Mouse (Mus musculus) gastrocnemius, adult 8-10 months (tissue): ENCODE results near the gene Gm42906. TPM values are rescaled to one million over a fixed set of nuclear protein-coding genes. Genes with fewer than 3 reads are reported as not detected.

Source experiments
- DNase-seq, 2 experiments: peaks; one replicate each; pipeline ENCODE4 v3.0.0; 2022; ENCODE audit warnings: low spot score in 2 of 2
- total RNA-seq, 4 experiments: library from RNA; stranded (reverse); gene quantifications; 2 replicates each; pipeline ENCODE4 v1.2.4; 2022

The Gm42906 gene
- total RNA-seq, 4 experiments from 2014 or later = 1.4 to 1.7 TPM; not detected in 2

DNA sequence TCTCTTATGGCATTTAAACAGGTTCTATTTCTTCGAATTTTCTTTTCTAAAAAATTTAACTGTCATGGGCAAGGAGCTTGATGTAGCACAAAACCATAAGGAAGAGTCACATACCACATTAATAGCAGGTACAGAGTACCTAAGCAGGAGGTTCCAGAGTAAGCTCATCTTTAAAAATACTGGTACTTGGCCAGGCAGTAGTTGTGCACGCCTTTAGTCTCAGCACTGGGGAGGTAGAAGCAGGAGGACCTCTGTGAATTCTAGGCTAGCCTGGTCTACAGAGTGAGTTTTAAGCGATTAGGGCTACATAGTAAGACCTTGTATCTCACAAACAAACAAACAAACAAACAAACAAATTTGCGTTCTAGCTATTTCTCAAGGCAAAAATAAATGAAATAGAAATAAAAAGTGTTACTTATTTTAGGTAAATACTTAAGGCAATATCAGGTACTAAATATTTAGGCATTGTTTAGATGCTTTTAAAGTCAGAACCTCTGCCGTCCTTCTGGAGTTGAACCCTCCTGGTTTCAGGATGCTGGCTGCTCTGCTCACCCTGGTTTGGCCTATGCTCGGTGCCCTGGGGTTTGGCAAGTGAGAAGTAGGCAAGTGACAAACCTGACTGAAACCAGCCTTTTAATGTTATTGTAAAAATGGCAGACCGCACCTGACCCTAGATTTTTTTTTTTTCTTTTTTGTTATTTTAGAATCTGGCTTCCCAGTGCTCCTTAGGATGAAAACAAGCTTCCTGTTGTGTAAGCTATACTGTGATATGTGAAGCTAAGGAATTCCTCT is 316.7 kb downstream of the Gm42906 start:
- no peak for DNase-seq

DNA sequence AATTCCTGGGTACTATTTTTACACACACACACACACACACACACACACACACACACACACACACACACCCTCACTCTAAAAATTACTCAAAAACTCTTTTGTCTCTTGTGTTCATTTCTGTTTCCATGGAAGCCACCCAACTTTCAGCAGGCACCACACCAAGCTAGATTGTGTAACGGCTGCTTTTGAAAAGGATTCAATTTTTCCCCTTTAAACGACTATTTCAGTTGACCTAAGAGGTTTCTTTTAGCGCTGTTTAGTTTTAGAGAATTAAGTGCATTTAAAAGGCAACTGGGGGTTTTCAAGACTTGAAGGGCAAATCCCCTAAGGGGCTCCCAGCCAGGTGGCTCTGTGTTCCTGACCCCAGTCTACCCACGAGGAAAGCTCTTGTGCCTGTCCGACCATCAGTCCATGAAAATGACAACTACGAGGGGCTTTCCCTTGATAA is 317.5 kb downstream of the Gm42906 start:
- peak; percentile 27 to 62 for DNase-seq

DNA sequence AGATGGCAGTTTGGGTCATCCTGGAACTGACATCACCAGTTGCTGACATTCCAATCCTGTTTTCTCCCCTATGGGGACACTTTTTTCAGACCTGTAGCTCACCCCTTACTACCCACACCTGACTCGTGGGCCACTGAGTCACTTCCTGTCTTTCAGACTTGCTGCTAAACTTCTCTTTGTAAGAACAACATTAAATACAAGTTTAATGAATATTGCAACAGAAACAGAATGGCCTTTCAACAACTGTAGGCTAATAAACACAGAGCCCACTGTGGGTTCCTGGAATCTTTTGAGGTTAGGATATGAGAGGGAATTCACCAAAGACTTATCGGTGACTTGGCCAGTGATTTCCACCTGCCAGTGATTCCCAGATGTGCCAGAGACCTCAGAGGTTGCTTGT is 318.1 kb downstream of the Gm42906 start:
- DNase-seq = no peak

DNA sequence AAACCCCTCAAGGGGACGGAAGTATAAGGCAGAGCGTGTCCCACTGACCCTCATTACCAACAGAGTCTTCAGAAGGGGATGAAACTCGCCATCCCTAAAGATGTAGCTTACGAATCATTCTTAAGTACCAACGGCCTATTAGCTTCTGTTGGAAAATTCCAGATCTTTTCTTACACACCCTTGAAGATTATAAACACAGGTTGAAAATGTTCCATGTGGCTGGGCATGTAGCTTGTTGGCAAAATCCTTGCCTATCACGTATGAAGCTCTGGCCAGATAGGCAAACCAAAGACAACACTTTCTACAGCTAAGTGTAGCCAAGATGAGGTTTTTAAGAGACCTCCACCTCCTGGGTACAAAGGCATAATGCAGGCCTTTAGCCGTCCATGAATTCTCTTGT is 319.0 kb downstream of the Gm42906 start:
- no peak for DNase-seq

DNA sequence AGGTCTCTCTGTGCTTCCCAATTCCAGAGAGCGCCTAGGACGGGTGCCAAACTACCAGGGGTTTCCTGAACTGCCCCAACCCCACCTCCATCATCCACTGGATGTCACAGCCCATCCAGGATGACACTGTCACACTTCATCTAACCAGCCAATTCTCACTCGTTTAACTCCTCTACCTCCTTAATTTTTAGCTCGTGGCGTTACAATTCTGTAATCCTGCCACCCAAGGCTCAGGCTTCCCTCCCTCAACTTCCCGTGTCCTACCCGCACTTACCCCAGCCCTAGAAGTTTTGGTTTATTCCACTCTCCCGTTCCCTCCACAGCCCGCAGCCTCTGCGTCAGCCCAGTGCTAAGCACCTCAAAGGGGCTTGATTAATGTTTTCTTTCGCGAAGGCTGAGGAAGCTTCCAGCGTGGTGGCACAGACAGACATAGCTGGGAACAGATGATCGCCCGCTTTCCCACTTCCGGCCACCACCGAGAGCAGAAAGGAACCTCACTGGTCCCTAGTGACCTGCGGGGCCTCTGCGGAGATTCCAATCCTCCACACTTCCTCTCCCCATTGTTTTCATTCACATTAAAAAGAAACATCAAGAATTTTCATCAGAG is 319.6 kb downstream of the Gm42906 start:
- no peak for DNase-seq

DNA sequence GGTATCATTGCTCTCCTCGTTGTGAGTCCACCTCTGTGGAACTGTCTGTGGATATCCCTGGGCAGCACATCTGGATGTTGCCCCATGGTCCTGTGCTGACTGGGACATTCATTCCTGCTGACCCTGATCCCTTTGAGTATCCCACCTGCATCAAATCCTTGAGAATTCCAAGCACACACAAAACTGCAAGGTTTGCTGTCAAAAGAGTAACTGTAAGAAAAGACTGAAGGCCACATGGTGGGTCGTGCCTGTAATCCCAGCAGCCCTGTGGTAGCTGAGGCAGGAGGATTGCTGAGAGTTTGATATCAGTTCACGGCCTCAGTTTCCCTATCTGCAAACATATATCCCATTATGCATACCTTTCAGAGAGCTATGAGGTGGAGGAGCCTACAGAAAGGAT is 321.1 kb downstream of the Gm42906 start:
- no peak for DNase-seq

DNA sequence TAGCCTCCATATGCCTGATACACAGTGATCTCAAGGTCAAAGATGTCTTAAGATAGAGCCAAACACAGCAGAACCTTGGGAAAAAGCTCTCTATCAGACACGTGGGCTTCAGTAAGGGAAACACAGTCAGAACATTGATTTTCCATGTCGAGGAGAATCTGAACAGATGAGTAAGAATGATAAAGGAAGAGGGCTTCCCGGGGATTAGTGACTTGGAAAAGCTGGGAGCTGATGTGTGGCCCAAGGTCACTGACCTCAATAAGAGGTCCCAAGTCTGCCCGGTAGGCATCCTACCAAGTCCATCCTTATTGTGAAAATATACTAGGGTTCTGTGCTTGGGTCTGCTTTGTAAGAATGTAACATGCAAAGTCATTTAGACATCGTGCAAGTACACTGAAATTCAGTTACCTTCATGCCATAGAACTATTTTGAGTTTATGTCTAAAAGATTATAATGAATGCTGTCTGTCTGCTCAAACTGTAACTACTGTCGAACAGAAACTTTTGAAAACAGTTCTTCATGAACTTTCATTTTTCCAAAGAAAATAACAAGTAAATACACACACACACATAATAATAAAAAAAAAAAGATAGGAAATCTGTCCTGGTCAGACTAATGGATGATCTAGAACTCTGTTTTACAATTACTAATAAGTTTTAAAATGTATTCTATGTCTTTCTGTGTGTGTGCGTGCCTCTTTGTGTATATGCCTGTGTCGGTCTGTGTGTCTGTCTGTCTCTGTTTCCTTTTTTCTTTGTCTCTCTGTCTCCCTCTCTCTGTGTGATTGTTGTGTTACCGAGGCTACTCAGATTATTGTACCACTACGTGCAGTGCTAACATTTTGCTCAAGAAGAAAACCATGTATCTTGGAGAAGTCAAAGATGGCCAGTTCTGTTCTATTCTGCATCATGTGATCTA is 322.6 kb downstream of the Gm42906 start:
- no peak for DNase-seq

DNA sequence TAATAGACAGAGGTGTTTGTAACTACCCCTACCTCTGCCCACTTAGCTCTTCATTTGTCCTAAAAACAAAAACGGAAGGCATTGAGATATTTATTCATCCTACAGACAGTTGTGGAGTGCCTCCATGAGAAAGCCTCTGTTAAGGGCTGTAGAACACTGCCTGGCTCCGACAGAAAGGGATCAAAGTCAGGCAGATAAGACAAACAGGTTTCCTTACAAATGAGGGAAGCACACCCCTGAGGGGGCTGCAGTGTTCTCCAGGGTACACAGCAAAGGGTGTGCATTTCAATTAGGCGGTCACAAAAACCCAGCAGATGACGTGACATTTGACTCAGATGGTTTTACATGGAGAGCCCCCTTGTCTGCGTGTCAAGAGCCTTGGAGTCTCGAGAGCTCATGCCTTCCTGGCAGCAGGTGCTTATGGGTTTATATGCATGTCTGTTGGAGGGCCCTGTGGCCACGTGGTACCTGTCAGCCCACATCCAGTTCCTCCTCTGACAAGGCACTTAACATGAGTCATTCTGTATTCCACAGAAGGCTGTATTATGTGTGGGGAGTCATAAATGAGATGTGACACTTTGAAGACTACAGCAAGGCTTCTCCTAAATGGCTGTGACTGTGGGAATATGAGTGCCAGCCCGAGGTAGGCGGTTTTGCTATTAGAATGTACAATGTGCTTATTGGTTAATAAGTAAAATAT is 323.5 kb downstream of the Gm42906 start:
- no peak for DNase-seq

DNA sequence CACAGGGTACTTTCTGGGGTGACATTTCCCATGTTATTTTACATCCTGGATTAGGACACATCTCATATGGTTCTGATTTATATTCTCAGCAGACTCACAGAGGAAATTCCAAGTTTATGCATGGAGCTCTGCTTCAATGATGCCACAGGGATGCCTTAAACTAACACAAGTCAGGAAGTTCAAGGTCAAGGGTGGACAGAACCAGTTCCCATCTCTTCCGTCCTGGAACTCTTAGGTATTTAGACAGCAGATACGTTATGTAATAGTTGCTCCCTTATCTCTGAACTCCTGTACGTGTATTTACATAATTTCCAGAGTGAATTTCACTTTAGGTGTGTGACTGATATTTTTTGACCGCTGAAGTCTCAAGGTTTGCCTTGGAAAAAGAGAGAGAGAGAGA is 324.7 kb downstream of the Gm42906 start:
- no peak for DNase-seq

DNA sequence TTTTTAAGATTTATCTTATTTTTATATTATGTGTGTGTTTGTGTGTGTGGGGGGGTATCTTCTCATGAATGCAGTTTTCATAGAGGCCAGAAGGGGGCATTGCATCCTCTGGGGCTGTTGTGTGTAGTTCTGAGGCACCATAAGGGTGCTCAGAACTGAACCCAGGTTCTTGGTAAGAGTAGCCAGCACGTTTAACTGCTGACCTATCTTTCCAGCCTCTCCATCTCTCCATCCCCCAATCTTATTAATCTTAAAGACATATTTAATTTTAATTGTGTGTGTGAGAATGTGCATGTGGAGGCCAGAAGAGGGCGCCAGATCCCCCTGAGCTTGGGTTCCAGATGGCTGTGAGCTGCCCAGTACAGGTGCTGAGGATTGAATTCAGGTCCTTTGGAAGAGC is 325.7 kb downstream of the Gm42906 start:
- DNase-seq = no peak

DNA sequence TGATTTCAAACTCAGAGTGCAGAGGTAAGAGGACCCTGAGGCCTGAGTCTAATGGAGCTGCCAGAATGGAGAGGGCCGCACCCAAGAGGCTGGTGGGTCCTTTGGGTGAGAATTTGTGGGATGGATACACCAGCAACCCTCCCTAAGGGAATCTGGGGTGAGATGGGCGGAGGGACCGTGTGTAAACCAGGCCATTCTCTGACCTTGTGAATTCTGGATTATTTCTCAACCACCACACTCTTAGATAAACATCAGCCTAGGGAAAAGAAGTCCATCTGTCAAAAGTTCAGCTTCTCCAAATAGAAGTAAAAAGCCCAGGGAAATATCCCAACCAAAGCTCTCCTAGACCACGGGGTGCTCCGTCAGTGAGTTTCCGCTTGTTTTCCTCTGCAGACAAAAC is 332.0 kb downstream of the Gm42906 start:
- DNase-seq = no peak

DNA sequence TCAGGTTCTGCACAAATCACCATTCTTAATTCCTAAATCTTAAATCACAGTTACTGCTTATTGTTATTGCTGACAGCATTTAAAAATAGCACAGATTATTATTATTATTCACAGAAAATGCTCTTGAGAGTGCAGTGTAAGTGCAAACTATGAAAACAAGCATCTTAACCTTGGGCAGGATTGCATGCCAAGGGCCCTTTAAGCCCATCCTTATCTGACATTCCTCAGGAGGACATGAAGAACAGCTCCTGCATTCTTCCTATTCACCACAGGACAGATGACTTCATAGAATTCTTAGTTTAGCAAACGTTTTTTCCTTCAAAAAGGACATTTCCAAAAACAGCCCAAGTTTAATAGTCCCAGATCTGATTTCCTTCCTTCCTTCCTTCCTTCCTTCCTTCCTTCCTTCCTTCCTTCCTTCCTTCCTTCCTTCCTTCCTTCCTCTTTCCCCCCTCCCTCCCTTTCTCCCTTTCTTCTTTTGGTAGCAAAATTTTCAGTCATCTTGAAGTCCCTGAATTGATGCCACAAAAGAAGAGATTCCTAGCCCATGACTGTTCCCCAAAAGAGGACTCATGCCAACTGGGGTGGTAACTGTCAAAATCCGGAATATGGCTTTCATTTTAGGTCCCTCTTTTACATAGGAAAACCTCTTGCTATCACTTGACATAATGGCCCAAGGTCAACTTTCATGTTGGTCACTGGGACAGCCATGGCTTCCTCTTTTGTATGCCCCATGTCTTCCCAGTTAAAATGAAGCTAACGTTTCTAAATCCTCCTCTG is 334.9 kb downstream of the Gm42906 start:
- DNase-seq = no peak

DNA sequence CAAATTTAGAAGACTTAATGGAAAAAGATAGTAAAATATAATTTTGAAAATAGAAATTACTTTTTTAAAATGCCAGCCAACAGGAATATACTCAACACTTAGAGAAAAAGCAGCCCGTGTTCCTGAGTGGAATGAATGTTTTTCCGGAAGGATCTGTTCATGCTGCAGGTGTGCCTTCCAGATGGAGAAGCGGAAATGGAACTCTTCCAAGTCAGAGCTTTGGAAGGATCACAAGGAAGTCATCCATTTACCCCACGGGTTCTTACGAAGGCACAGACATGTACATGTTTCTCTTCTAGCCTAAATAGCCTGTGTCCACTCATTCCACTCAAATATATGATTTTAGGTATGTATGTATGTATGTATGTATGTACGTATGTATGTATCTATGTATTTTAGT is 337.0 kb downstream of the Gm42906 start:
- no peak for DNase-seq

DNA sequence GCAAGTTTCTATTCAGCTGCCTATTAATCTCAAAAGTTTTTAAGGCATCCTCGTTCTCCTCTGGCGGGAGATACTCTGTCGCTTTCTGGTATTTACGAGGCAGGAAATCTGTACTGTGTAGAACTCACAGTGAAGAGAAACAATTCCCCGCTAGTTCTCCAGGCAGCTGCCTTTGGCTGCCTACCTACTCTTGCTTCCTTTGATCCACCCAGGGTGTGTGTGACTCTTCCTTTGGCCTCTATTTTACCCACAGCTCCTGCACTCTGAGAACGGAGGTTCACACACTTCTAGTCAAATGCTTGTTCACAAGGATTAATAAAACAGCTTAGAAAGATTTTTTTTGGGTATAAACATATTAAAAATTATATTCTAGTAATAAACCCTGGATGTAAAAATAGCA is 338.8 kb downstream of the Gm42906 start:
- no peak for DNase-seq

DNA sequence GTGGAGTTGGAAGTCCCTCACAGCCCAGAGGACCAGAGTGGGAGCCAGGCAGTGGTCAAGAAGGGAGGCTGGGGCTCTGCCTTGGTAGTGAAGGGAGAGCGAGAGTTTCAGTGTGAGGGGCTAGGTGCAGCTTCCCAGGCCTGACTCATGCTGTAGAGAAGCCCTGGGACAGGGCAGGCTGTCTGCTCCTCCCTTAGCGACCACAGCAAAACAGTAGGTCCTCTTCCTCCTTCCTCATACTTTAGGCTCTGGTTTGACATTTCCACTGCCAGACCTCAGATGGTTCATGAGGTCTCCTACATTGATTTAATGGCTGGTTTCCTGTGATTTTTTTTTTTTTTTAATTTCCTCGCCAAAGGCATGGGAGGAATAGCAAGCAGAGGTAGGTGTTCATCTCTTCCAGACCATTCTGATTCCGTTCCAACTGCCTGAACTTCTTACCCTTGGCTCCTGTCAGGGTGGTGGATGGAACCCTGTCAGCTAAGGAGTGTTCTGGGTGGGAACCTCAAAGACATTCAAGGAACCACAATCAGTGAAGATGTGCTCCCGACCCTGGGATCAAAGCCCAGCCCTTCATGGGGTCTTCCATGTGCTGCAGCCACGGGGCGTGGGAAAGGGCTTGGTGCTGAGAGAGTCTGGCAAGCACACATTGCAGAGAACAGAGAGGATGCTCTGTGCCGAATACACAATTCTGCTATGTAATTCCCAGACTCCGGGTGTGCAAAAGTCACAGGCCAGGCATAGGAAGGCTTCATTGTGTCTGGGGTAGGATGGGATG is 341.3 kb downstream of the Gm42906 start:
- no peak for DNase-seq

DNA sequence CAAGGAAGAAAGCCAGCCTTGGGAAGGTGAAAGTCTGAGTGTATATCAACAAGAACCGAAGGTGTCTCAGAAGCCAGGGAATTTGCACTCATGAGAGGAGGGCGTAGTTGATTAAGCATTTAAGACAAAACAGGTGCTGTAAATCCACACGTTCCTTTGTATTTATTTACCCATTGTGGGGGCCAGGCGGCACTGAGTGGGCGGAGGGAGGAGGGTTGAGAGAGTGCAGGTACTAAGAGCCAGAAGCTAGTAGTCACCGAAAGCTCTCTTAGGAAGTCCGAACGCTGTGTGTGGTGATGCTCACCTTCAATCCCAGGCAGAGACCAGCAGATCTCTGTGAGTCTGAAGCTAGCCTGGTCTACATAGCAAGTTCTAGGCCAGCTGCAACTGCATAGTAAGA is 342.2 kb downstream of the Gm42906 start:
- DNase-seq = no peak

DNA sequence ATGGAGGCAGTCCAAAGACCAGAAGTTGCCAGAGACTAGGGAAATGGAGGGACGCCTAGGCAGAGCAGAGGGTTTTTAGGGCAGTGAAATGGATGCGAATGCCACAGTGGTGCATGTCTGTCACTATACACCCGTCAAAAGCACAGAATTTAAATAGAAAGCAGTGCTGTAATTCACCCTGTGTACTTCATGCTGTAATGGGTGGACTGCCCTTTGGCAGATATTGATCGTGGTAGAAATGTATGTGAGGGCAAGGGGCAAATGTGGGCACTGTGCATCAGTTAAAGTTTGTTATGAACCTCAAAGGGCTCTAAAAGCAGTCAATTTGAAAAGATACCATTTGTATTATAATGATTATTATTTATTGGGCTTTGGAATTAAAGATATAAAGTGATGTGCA is 347.7 kb downstream of the Gm42906 start:
- no peak for DNase-seq

DNA sequence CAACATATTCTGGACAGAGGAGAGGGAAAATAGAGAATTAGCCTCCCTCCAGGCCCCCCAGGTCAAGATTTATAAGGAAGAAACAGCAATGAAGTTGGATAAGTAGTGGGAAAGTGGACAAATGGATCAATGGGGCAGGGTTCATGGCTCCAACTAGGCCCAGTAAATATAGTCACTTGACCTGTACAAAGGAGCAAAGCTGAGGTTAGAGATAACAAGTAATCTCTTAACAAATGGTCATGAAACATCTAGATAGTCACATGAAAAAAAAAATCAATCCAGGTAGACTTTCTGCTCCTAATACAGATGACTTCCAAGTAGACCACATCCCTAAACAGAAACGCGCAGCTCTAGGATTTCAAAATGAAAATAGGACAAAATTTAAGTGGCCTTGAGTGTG is 350.0 kb downstream of the Gm42906 start:
- DNase-seq = no peak

DNA sequence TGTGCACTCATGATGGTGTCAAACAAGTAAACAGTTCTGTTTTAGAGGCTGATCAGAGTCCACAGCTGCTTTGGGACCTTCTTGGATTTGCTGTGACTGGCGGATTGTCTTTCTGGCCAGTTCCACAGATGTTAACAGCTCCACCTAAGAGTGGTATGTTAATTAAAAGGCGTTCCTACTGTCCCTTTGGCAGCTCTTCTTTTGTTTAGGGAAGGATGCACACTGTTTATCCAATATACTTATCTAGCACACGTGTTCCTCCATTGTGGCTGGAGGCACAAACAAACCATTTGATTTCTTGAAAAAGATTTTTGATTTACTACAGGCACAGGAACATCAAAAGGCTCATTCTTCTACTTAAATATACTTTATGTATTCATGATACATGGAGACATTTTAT is 351.0 kb downstream of the Gm42906 start:
- no peak for DNase-seq

DNA sequence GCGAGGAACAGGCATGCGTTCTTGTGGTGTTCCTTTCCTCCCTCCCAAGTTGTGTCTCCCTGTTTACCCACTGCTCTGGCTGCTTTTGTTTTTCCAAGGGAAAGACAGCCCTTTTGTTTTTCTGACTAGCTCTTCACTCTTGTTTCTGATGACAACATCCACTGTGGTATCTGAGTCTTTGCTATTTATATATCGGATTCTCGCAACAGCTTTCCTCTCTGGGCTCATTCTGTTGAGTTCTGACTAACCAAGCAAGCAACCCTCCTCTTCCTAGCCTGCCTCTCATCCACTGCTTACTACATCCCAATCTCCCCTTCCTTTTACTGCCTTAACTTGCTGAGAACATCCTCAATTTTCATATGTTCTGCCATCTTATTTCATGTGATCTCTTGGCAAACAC is 353.7 kb downstream of the Gm42906 start:
- no peak for DNase-seq
